Mouse (Mus musculus) heart, embryonic 16.5 days (tissue): ENCODE results near the gene Scyl3. TPM values are rescaled to one million over a fixed set of nuclear protein-coding genes. Genes with fewer than 3 reads are reported as not detected.

Experiments
- ATAC-seq: fragments of 200-750 bp; cut with Nextera tagmentation; replicated peaks from 2 replicates; pipeline ENCODE4 v1.8.0; 2017; ENCODE audit warnings: moderate number of reproducible peaks; ENCODE audit not compliant: insufficient read depth, low FRiP score; ENCODE audit errors: extremely low read depth
- H3K27ac ChIP-seq: fragments of 300-500 bp; sonication (generic); 2 replicates; pipeline ENCODE4 v1.5.1; 2014; ENCODE audit warnings: mild to moderate bottlenecking, low read length, control low read depth, moderate library complexity
- H3K27me3 ChIP-seq: fragments of 300-500 bp; sonication (generic); 2 replicates; pipeline ENCODE4 v1.6.1; 2014; ENCODE audit warnings: low read length, mixed read lengths; ENCODE audit not compliant: control insufficient read depth, insufficient read depth
- H3K36me3 ChIP-seq: fragments of 300-500 bp; sonication (generic); 2 replicates; pipeline ENCODE4 v1.6.1; 2014; ENCODE audit not compliant: control insufficient read depth, insufficient read depth
- H3K4me1 ChIP-seq: fragments of 300-500 bp; sonication (generic); 2 replicates; pipeline ENCODE4 v1.6.1; 2014; ENCODE audit warnings: low read length, mixed read lengths; ENCODE audit not compliant: control insufficient read depth, insufficient read depth
- H3K4me2 ChIP-seq: fragments of 300-500 bp; sonication (generic); 2 replicates; pipeline ENCODE4 v1.6.1; 2014; ENCODE audit warnings: low read depth, mild to moderate bottlenecking, control low read depth, low read length
- H3K4me3 ChIP-seq: fragments of 300-500 bp; sonication (generic); 2 replicates; pipeline ENCODE4 v1.5.1; 2014; ENCODE audit warnings: mild to moderate bottlenecking, control low read depth, low read length
- H3K9ac ChIP-seq: fragments of 300-500 bp; sonication (generic); 2 replicates; pipeline ENCODE4 v1.6.1; 2014; ENCODE audit warnings: low read length, control low read depth
- H3K9me3 ChIP-seq: fragments of 300-500 bp; sonication (generic); replicated peaks from 2 replicates; pipeline ENCODE4 v1.6.1; 2016; ENCODE audit warnings: low read length; ENCODE audit not compliant: control insufficient read depth
- WGBS: fragments of 180-500 bp; shearing (Covaris S2); extraction: QIAGEN DNeasy Blood & Tissue Kit; methylation state at CpG from one replicate; pipeline ENCODE4 v1.1.7; 2014; 5-methylcytosine and 5-hydroxymethylcytosine counted together
- polyA plus RNA-seq: library from polyadenylated mRNA; unstranded; fragments of >200 nt; fragmentation: Nextera tagmentation; extraction: Ambion mirVana; gene quantifications from 2 replicates; pipeline ENCODE4 v1.2.1, GENCODE M21; 2015

Gene Scyl3
- polyA plus RNA-seq, 1 experiment from 2014 or later = 10.8 TPM

DNA sequence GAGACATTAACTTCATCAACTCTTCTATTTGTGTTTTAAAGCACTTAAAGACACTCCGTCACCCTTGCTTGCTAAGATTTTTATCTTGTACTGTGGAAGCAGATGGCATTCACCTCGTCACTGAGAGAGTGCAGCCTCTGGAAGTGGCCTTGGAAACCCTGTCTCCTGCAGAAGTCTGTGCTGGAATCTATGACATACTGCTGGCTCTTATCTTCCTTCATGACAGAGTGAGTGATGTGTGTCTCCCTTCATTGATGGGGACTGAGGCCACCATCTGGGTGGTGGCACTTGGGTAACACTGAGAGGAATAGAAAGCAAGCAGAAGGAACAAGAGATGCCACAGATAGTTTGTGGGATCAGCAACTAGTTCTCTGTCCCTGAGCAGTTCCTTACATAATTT, 5.7 kb downstream of the Scyl3 start:
- H3K9ac ChIP-seq = no peak overlapping the region
- H3K9me3 ChIP-seq = no peaks in the 10 kb centered on the region
- WGBS = 57% methylated on average over 2 of the region's 2 CpGs
- no peak overlapping the region for H3K4me2 ChIP-seq
- ATAC-seq = no peak
- no peak overlapping the region for H3K27ac ChIP-seq
- no peaks in the 10 kb centered on the region for H3K27me3 ChIP-seq
- peaks cover 40% of the 10 kb centered on the region for H3K36me3 ChIP-seq
- H3K4me1 ChIP-seq = peaks cover 7% of the 10 kb centered on the region
- no peak overlapping the region for H3K4me3 ChIP-seq

DNA sequence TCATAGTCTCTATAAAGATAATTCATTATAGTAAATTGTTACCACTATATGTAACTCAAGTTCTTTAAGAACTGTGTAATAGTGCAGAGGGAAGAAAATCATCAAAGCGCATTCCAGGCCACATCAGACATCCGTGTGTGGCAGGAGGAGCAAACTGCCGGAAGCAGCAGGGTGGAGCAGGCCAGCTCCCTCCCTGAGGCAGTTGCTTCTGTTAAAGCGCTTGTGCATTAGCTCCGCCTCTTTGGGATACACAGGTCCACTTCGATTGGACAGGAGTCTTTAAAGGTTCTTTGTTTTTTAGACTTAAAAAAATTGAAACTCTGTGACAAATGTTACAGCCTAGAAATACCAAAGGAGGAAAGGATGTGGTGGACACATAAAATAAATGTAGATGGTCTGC, 13.2 kb downstream of the Scyl3 start:
- no peaks in the 10 kb centered on the region for H3K27me3 ChIP-seq
- no peak overlapping the region for H3K4me2 ChIP-seq
- no peak overlapping the region for H3K27ac ChIP-seq
- no peaks in the 10 kb centered on the region for H3K9me3 ChIP-seq
- H3K4me3 ChIP-seq = no peak overlapping the region
- no peaks in the 10 kb centered on the region for H3K4me1 ChIP-seq
- H3K36me3 ChIP-seq = peaks cover 58% of the 10 kb centered on the region
- no peak overlapping the region for H3K9ac ChIP-seq
- WGBS = 65% methylated on average over 6 of the region's 6 CpGs
- ATAC-seq = no peak

DNA sequence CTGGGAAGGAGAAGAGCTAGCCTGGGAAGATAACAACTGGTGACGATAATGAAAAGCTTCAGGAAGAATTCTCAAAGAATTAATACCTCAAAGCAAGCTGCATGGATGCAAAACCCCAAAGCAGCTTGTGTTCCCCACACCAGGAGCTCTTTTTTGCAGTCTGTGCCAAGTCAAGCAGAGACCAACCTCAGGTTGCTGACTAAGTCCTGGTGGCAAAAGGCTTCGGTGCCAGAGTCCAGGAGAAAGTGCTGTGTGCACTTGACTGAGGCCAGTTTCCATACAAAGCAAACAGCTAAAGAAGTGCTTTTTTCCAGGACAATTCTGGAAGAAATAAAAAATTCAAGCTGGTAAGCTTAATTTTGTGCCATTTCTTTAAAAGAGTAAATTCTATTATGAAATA, 24.5 kb downstream of the Scyl3 start:
- H3K27me3 ChIP-seq = no peaks in the 10 kb centered on the region
- no peak for ATAC-seq
- H3K4me3 ChIP-seq = no peak overlapping the region
- no peaks in the 10 kb centered on the region for H3K4me1 ChIP-seq
- no peak overlapping the region for H3K4me2 ChIP-seq
- H3K9ac ChIP-seq = no peak overlapping the region
- H3K9me3 ChIP-seq = no peaks in the 10 kb centered on the region
- H3K36me3 ChIP-seq = peaks cover 48% of the 10 kb centered on the region
- H3K27ac ChIP-seq = no peak overlapping the region
- WGBS = 81% methylated on average over 2 of the region's 2 CpGs

DNA sequence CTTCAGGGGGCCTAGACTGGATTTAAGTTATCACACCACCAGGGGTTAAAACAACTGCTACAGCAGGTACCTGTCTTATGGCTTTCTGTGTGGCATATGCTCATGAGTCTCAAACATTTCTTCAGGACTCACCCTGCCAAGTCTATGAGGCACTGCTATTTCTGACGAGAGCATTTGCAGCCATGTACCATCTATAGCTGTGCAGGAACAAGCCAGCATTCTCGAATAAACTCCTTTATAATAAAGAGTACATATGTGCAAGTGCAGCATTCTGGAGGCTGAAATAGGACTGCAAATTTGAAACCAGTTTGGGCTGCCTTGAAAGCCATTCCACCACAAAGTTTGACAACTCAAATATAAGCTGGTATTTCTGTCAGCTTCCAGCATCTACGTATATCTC, 29.1 kb downstream of the Scyl3 start:
- Histone ChIP-seq H3K4me3 (no peak overlapping the region), H3K36me3 (peaks cover 20% of the 10 kb centered on the region), H3K4me2 (no peak overlapping the region), H3K9me3 (no peaks in the 10 kb centered on the region), H3K27ac (no peak overlapping the region), H3K27me3 (no peaks in the 10 kb centered on the region), H3K9ac (no peak overlapping the region), H3K4me1 (no peaks in the 10 kb centered on the region)
- 77% methylated on average over 3 of the region's 3 CpGs for whole genome bisulfite sequencing
- ATAC-seq = no peak

DNA sequence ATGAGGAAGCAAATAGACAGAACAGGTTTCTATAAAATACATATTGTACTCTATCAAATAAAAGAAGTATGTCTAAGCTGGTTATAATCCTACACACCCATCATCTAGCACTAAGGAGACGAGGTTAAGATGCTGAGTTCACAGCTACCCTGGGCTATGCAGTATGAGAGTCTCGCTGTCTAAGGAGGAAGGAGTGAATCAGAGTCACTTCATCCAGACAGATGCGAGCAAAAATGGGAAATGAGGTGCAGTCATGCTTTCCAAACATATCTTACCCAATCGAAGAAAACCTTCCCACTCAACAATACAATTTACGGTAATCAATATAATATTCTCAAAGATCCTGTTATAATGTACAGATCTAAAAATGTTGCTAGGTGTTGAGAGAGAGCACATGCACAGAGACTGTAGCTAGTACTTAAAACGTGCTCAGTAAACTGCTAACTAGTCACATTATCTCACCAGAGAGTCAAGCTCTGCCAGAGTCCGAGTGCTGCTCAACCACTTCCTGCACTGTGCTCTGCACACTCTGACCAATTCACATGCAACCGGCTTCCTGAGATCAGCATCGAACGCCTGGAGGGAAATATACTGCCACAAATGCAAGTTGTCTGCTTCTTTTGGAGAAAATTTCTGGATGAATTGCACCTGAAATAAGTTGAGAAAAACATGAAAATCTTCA, 35.2 kb downstream of the Scyl3 start:
- Histone ChIP-seq H3K9ac (no peak overlapping the region), H3K27ac (no peak overlapping the region), H3K4me2 (no peak overlapping the region), H3K27me3 (no peaks in the 10 kb centered on the region), H3K36me3 (peaks cover 11% of the 10 kb centered on the region), H3K4me1 (no peaks in the 10 kb centered on the region), H3K4me3 (no peak overlapping the region), H3K9me3 (no peaks in the 10 kb centered on the region)
- WGBS = 84% methylated on average over 10 of the region's 10 CpGs
- no peak for ATAC-seq

DNA sequence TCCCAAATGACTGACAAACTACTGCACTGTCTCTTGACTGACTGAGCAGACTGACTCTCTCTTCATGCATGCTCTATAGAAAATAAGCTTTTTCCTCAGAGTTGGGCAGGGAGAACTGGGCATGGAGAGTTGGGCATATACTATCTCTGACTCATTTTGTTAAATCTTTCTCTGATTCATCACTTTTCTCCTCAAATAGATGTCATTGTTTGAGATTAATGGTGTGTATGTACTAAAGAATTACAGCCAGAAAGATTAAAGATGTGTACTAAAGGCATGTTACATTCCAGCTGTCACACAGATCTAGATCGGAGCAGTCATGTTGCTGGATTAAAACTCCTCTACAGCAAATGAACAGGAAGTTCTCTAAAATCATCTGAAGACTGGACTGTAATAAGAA, 45.6 kb downstream of the Scyl3 start:
- WGBS = 82% methylated on average over 1 of the region's 1 CpGs
- Histone ChIP-seq H3K4me2 (no peak overlapping the region), H3K9ac (no peak overlapping the region), H3K36me3 (0 out of 2 replicates have a peak, but pooled peaks cover 6% of the 10 kb centered on the region), H3K4me1 (no peaks in the 10 kb centered on the region), H3K9me3 (no peaks in the 10 kb centered on the region), H3K4me3 (no peak overlapping the region), H3K27ac (no peak overlapping the region), H3K27me3 (no peaks in the 10 kb centered on the region)
- no peak for ATAC-seq

DNA sequence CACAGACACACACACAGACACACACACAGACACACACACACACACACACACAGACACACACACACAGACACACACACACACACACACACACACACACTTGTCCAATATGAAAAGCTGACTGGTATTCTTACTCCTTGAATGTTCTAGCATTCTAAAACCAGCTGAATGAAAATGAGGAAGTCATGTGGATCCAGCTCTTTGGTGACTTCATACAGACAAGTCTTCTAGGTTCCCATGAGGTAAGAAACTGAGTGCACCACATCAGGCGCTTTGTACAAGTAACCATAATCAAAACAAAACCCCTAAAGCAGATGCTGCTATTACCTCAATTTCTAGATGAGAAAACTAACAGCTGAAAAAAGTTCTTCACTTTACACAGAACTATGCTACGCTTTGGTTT, 46.2 kb downstream of the Scyl3 start:
- no peak overlapping the region for H3K4me3 ChIP-seq
- H3K4me1 ChIP-seq = no peaks in the 10 kb centered on the region
- H3K9me3 ChIP-seq = no peaks in the 10 kb centered on the region
- H3K27me3 ChIP-seq = no peaks in the 10 kb centered on the region
- 0 out of 2 replicates have a peak, but pooled peaks cover 6% of the 10 kb centered on the region for H3K36me3 ChIP-seq
- H3K4me2 ChIP-seq = no peak overlapping the region
- H3K27ac ChIP-seq = no peak overlapping the region
- H3K9ac ChIP-seq = no peak overlapping the region
- no peak for ATAC-seq
- WGBS = 94% methylated on average over 2 of the region's 2 CpGs

DNA sequence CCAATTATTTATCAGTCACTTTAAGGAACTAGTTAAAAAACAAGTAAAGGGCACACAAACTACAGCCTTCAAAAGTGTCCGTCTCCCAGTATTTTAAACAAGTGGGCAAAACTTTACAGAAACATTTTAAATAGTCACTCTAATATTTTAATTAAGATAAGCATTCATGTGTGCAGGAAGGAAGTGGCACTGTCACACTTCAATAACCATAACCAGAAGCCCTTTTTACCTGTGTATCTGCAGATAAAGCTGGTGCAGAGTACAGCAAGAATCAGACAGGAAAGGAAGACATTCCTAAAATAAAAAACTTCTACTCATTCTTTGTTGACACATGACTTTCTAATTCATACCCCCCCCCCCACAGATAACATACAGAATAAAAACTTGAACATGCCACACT, 47.6 kb downstream of the Scyl3 start:
- H3K9ac ChIP-seq = no peak overlapping the region
- H3K27ac ChIP-seq = no peak overlapping the region
- no peak overlapping the region for H3K4me3 ChIP-seq
- WGBS = 83% methylated on average over 1 of the region's 1 CpGs
- no peak for ATAC-seq
- no peaks in the 10 kb centered on the region for H3K9me3 ChIP-seq
- H3K4me2 ChIP-seq = no peak overlapping the region
- 0 out of 2 replicates have a peak, but pooled peaks cover 5% of the 10 kb centered on the region for H3K36me3 ChIP-seq
- no peaks in the 10 kb centered on the region for H3K4me1 ChIP-seq
- H3K27me3 ChIP-seq = no peaks in the 10 kb centered on the region

DNA sequence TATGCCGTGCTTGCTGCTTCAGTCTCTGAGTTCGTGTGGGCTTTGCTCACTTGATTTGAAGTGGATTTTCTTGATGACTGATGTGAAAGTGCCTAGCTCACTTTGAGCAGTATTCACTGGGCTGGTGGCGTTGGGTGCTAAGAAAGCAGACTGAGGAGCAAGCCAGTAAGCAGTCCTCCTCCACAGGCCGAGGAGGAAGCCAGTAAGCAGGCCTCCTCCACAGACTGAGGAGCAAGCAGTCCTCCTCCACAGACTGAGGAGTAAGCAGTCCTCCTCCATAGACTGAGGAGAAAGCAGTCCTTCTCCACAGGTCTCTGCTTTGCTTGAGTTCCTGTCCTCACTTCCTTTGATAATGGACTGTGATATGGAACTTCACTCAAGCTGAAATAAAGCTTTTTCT, 63.5 kb downstream of the Scyl3 start:
- Histone ChIP-seq H3K4me3 (no peak overlapping the region), H3K9me3 (no peaks in the 10 kb centered on the region), H3K27ac (no peak overlapping the region), H3K27me3 (no peaks in the 10 kb centered on the region), H3K9ac (no peak overlapping the region), H3K4me1 (peaks cover 10% of the 10 kb centered on the region), H3K4me2 (no peak overlapping the region), H3K36me3 (peaks cover 2% of the 10 kb centered on the region)
- ATAC-seq = no peak
- WGBS = 73% methylated on average over 4 of the region's 4 CpGs
